Mouse (Mus musculus) ovary, postnatal 14 days (tissue): ENCODE results near the gene Rhox12.

Source experiments
- DNase-seq: peaks from one replicate; pipeline ENCODE4 v3.0.0; 2022; ENCODE audit warnings: low spot score

Rhox12 gene

GRCm38 (mm10) chrX:38110807-38111206 is at the start of gene Rhox12:
Gene Rhox12, minus strand, starts transcription at chrX:38110907.
- DNase-seq, result no peak

GRCm38 (mm10) chrX:38159097-38159496 is 48.4 kb upstream of the Rhox12 start:
- DNase-seq, result no peak

GRCm38 (mm10) chrX:38121478-38121877 is 10.8 kb upstream of the Rhox12 start:
- DNase-seq, result no peak

- DNase-seq, result no peak
These were observed 10.3 kb upstream of the Rhox12 start, which contains the start of gene Rhox13 for GRCm38 (mm10) chrX:38120982-38121381. Gene Rhox13, plus strand, starts transcription at chrX:38121219.

- no peak for DNase-seq
These were observed 25.7 kb downstream of the Rhox12 start, which contains the start of gene Rhox11 for GRCm38 (mm10) chrX:38085041-38085440. Gene Rhox11, minus strand, starts transcription at chrX:38085141.

- DNase-seq, result peak; percentile 37
These were observed 26.5 kb downstream of the Rhox12 start for GRCm38 (mm10) chrX:38084226-38084625.

- no peak for DNase-seq
These were observed 44.5 kb downstream of the Rhox12 start, which contains the start of gene Rhox10 for GRCm38 (mm10) chrX:38066175-38066574. Gene Rhox10, plus strand, starts transcription at chrX:38066475.

GRCm38 (mm10) chrX:38061544-38061943 is 49.2 kb downstream of the Rhox12 start:
- no peak for DNase-seq
